ENCODE assay signal across 17 mouse cellular contexts in the genomic region with DNA sequence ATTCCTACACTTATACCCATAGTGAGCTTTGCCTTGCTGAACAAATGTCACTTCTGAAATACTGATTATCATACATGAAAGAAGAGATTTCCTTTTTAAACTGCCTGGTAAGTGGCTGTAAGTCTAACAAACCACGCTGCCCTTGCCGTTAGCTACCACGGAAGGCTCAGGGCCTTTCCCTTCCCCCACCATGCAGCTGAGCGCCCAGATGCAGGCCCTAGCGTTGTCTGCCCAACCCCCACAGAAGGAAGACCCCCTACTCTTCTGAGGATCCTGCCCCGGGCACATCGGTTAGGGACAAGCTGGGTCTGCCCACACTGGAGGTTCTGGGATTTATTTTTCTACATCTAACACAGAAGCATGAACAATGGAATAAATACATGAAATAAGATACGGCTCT.
A peak's percentile ranks its signal among the peaks of the same experiment; 100 is the strongest.
DNase-seq lines count a peak whose midpoint lies in the region; ATAC-seq and TF ChIP-seq lines count a peak whose summit lies in the region.
"Had no signal": no experiment of that assay in that cellular context is flagged by ENCODE, and none has a peak within 500 bp of the region (broad histone marks: within the 10 kb centered on the region; RNA-seq: fewer than 3 reads in every experiment).

No protein-coding gene starts in this region.

- H3K4me1 ChIP-seq in hindbrain, embryonic 10.5 days (replicated peaks), result peaks cover 14% of the 10 kb centered on the region
- H3K4me1 ChIP-seq in hindbrain, postnatal 0 days (ENCODE audit: insufficient read depth, low read length), result no peaks in the 10 kb centered on the region
- H3K4me1 ChIP-seq in embryonic facial prominence, embryonic 10.5 days, result peaks cover 17% of the 10 kb centered on the region
- 0 out of 2 replicates have a peak, but pooled peaks cover 3% of the 10 kb centered on the region for H3K4me1 ChIP-seq in limb, embryonic 11.5 days (ENCODE audit: control insufficient read depth, insufficient read depth, low read length)
- no peaks in the 10 kb centered on the region for H3K4me1 ChIP-seq in neural tube, embryonic 11.5 days (ENCODE audit: control insufficient read depth, insufficient read depth, low read length)

- no peak for TF ChIP-seq CTCF in hindbrain, postnatal 0 days (IDR thresholded peaks at IDR 0.05; ENCODE audit: low read depth)
- TF ChIP-seq CTCF in left cerebral cortex, adult 2 months (IDR thresholded peaks at IDR 0.05), result no peak

- H3K27me3 ChIP-seq in hindbrain, embryonic 10.5 days (ENCODE audit: insufficient read depth, poor library complexity, severe bottlenecking), result no peaks in the 10 kb centered on the region
- no peaks in the 10 kb centered on the region for H3K27me3 ChIP-seq in hindbrain, postnatal 0 days (ENCODE audit: insufficient read depth, low read length)
- H3K27me3 ChIP-seq in embryonic facial prominence, embryonic 10.5 days (replicated peaks; ENCODE audit: low read depth, poor library complexity, severe bottlenecking), result no peaks in the 10 kb centered on the region
- no peaks in the 10 kb centered on the region for H3K27me3 ChIP-seq in limb, embryonic 11.5 days (ENCODE audit: control insufficient read depth, insufficient read depth, low read length)
- H3K27me3 ChIP-seq in neural tube, embryonic 11.5 days (ENCODE audit: control insufficient read depth, insufficient read depth, low read length), result no peaks in the 10 kb centered on the region

- DNase-seq in hindbrain, embryonic 10.5 days (ENCODE audit: low spot score), result peak; percentile 40
- no peak for DNase-seq in hindbrain, postnatal 0 days (ENCODE audit: low spot score)
- peak; percentile 50 for DNase-seq in embryonic facial prominence, embryonic 10.5 days (ENCODE audit: low spot score)
- peak; percentile 34 for DNase-seq in limb, embryonic 11.5 days (ENCODE audit: low spot score)
- DNase-seq in neural tube, embryonic 11.5 days (ENCODE audit: low spot score), result peak; percentile 31
- no peak for DNase-seq in ovary, postnatal 10 days (ENCODE audit: low spot score)
- DNase-seq in spleen, adult 18-20 months, result no peak
- no peak for DNase-seq in left cerebral cortex, adult 2 months (ENCODE audit: extremely low spot score in 1 of 2, low spot score in 2 of 2)
- DNase-seq: adrenal gland, postnatal 14 days; cerebellum, adult 9-11 months; heart, adult 2 months; heart, postnatal 4 days; kidney, adult 18-20 months; kidney, postnatal 36 days; lung, postnatal 14 days; right cerebral cortex, postnatal 4 days; thymus, postnatal 14 days had no signal

- peak overlapping the region; percentile 83 for H3K27ac ChIP-seq in hindbrain, embryonic 10.5 days
- H3K27ac ChIP-seq in hindbrain, postnatal 0 days, result no peak overlapping the region
- peak overlapping the region; percentile 70 for H3K27ac ChIP-seq in embryonic facial prominence, embryonic 10.5 days (replicated peaks)
- H3K27ac ChIP-seq in limb, embryonic 11.5 days (replicated peaks; ENCODE audit: low read depth, low read length), result no peak overlapping the region
- no peak overlapping the region for H3K27ac ChIP-seq in neural tube, embryonic 11.5 days (ENCODE audit: low read depth, low read length)
- no peak overlapping the region for H3K27ac ChIP-seq in left cerebral cortex, adult 2 months
- H3K27ac ChIP-seq: heart, adult 2 months had no signal

- intact Hi-C loops in left cerebral cortex, adult 2 months (cut with DNase I), result no loop called here

- H3K9me3 ChIP-seq in hindbrain, embryonic 10.5 days, result peaks cover 5% of the 10 kb centered on the region; the same call in 1 of the 2 replicates
- H3K9me3 ChIP-seq in hindbrain, postnatal 0 days (ENCODE audit: low read length), result no peaks in the 10 kb centered on the region
- no peaks in the 10 kb centered on the region for H3K9me3 ChIP-seq in embryonic facial prominence, embryonic 10.5 days
- peaks cover 3% of the 10 kb centered on the region; the same call in 1 of the 2 replicates for H3K9me3 ChIP-seq in limb, embryonic 11.5 days (ENCODE audit: control insufficient read depth, low read length)
- H3K9me3 ChIP-seq in neural tube, embryonic 11.5 days (ENCODE audit: control insufficient read depth, low read length), result no peaks in the 10 kb centered on the region

- H3K9ac ChIP-seq in hindbrain, postnatal 0 days (replicated peaks; ENCODE audit: low read length), result no peak overlapping the region
- H3K9ac ChIP-seq in limb, embryonic 11.5 days (ENCODE audit: low read length), result no peak overlapping the region
- no peak overlapping the region for H3K9ac ChIP-seq in neural tube, embryonic 11.5 days (ENCODE audit: low read length)

- 23% methylated on average over 8 of the region's 8 CpGs for WGBS in hindbrain, embryonic 10.5 days
- WGBS in hindbrain, postnatal 0 days, result 27% methylated on average over 8 of the region's 8 CpGs
- 14% methylated on average over 8 of the region's 8 CpGs for WGBS in embryonic facial prominence, embryonic 10.5 days
- 17% methylated on average over 8 of the region's 8 CpGs for WGBS in limb, embryonic 11.5 days
- WGBS in neural tube, embryonic 11.5 days, result 20% methylated on average over 8 of the region's 8 CpGs

- H3K4me2 ChIP-seq in hindbrain, postnatal 0 days (ENCODE audit: low read depth, low read length), result no peak overlapping the region
- no peak overlapping the region for H3K4me2 ChIP-seq in limb, embryonic 11.5 days (ENCODE audit: low read depth, severe bottlenecking)
- H3K4me2 ChIP-seq in neural tube, embryonic 11.5 days (ENCODE audit: low read depth), result no peak overlapping the region

- ATAC-seq in hindbrain, postnatal 0 days, result no peak
- no peak for ATAC-seq in limb, embryonic 11.5 days (ENCODE audit: insufficient number of reproducible peaks, low FRiP score, low TSS enrichment, low read depth)
- ATAC-seq in neural tube, embryonic 11.5 days (ENCODE audit: insufficient read depth, low FRiP score, low TSS enrichment), result no peak

- no peak overlapping the region for H3K4me3 ChIP-seq in hindbrain, embryonic 10.5 days
- H3K4me3 ChIP-seq in hindbrain, postnatal 0 days (ENCODE audit: low read length), result no peak overlapping the region
- H3K4me3 ChIP-seq in embryonic facial prominence, embryonic 10.5 days, result no peak overlapping the region
- H3K4me3 ChIP-seq in limb, embryonic 11.5 days (ENCODE audit: low read depth, low read length), result no peak overlapping the region
- no peak overlapping the region for H3K4me3 ChIP-seq in neural tube, embryonic 11.5 days (ENCODE audit: low read depth, low read length)
- no peak overlapping the region for H3K4me3 ChIP-seq in left cerebral cortex, adult 2 months
- H3K4me3 ChIP-seq: heart, adult 2 months had no signal

- H3K36me3 ChIP-seq in hindbrain, embryonic 10.5 days, result peaks cover 25% of the 10 kb centered on the region
- peaks cover 14% of the 10 kb centered on the region; the same call in 1 of the 2 replicates for H3K36me3 ChIP-seq in hindbrain, postnatal 0 days (ENCODE audit: insufficient read depth, low read length)
- H3K36me3 ChIP-seq in embryonic facial prominence, embryonic 10.5 days (replicated peaks), result peaks cover 23% of the 10 kb centered on the region
- H3K36me3 ChIP-seq in limb, embryonic 11.5 days (ENCODE audit: control insufficient read depth, insufficient read depth, low read length), result no peaks in the 10 kb centered on the region
- H3K36me3 ChIP-seq in neural tube, embryonic 11.5 days (ENCODE audit: control insufficient read depth, insufficient read depth, low read length), result peaks cover 5% of the 10 kb centered on the region; the same call in 1 of the 2 replicates

Comparison
In these comparisons a context has a peak if more than half of its experiments do, and no peak if none do; other contexts are left out.
1. DNase-seq: peak in hindbrain, embryonic 10.5 days (single experiment), embryonic facial prominence, embryonic 10.5 days (single experiment), limb, embryonic 11.5 days (single experiment) and neural tube, embryonic 11.5 days (single experiment); none in hindbrain, postnatal 0 days (single experiment), ovary, postnatal 10 days (single experiment), spleen, adult 18-20 months (0 of 2) and left cerebral cortex, adult 2 months (0 of 2).
2. H3K27ac ChIP-seq: peak in hindbrain, embryonic 10.5 days (single experiment) and embryonic facial prominence, embryonic 10.5 days (single experiment); none in hindbrain, postnatal 0 days (single experiment), limb, embryonic 11.5 days (single experiment), neural tube, embryonic 11.5 days (single experiment) and left cerebral cortex, adult 2 months (single experiment).